Mouse (Mus musculus) spleen, adult 2 months (tissue): ENCODE results near the gene Dynlt1f.
"Not testable (repeated sequence)": the region's sequence is repeated elsewhere in the genome, so short reads cannot be mapped to it uniquely, and the experiment has no call there.

Experiments used
- CTCF ChIP-seq: fragments of 200-500 bp; IDR thresholded peaks from 2 replicates; pipeline ENCODE4 v1.5.1; 2011; ENCODE audit warnings: mild to moderate bottlenecking, inconsistent platforms; ENCODE audit not compliant: insufficient read depth, insufficient read length, insufficient replicate concordance; ENCODE audit errors: extremely low read depth
- POLR2A ChIP-seq: fragments of 200-500 bp; IDR thresholded peaks from 2 replicates; pipeline ENCODE4 v1.6.1; 2011; ENCODE audit warnings: low read depth, low read length, inconsistent platforms

GRCm38 (mm10) chr17:6644210-6644609, 11.5 kb downstream of the Dynlt1f start:
- not testable (repeated sequence) for TF ChIP-seq POLR2A, CTCF
